9 mouse cellular contexts compared by ENCODE assay signal in the genomic region with DNA sequence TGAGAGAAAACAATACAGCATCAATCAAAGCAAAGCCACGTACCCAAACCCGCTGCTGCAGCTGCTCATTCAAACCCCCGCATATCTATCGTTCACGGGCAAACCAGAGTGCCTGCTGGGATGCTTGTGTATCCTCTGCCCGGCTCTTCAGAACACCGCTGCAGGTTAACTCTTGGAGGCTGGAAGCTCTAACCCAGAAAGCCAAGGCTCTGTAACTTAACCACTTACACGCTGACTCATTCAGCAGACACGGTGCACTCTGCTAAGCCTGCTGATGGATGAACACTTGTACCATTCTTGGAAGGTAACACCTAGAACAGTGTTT. TPM values are rescaled to one million over a fixed set of nuclear protein-coding genes. Genes with fewer than 3 reads are reported as not detected.
DNase-seq lines count a peak whose midpoint lies in the region; ATAC-seq lines count a peak whose summit lies in the region.
"Had no signal": no experiment of that assay in that cellular context is flagged by ENCODE, and none has a peak within 500 bp of the region (broad histone marks: within the 10 kb centered on the region; RNA-seq: fewer than 3 reads in every experiment).

No protein-coding gene starts in this region.

- peak overlapping the region; percentile 21; the same call in 1 of the 2 replicates for H3K9ac ChIP-seq in embryonic facial prominence, embryonic 14.5 days (ENCODE audit: low read depth, low read length)
- peak overlapping the region; percentile 68 for H3K9ac ChIP-seq in neural tube, embryonic 13.5 days

- H3K9me3 ChIP-seq in embryonic facial prominence, embryonic 14.5 days (ENCODE audit: control insufficient read depth, low read length), result no peaks in the 10 kb centered on the region
- no peaks in the 10 kb centered on the region for H3K9me3 ChIP-seq in neural tube, embryonic 13.5 days

- peak; percentile 27 for DNase-seq in left cerebral cortex, adult 11 months (ENCODE audit: low spot score)
- no peak for DNase-seq in left cerebral cortex, postnatal 4 days
- no peak for DNase-seq in embryonic facial prominence, embryonic 14.5 days (ENCODE audit: low spot score)
- peak; percentile 31 to 62 for DNase-seq in layer of hippocampus, adult 18-20 months (ENCODE audit: low spot score in 2 of 2)
- no peak for DNase-seq in B cell, adult 2 months
- no peak for DNase-seq in cerebellum, adult 9-11 months
- DNase-seq: kidney, adult 2 months had no signal

- intact Hi-C loops in left cerebral cortex, postnatal 4 days (cut with DNase I), result loop anchor here (10.0 kb wide), 1 partner anchor 382 kb away; a partner anchor contains a TSS

- no peaks in the 10 kb centered on the region for H3K27me3 ChIP-seq in embryonic facial prominence, embryonic 14.5 days (replicated peaks; ENCODE audit: control insufficient read depth, insufficient read depth, low read length)
- H3K27me3 ChIP-seq in neural tube, embryonic 13.5 days, result no peaks in the 10 kb centered on the region

- WGBS in embryonic facial prominence, embryonic 14.5 days, result 7% methylated on average over 9 of the region's 9 CpGs
- 4% methylated on average over 9 of the region's 9 CpGs for WGBS in neural tube, embryonic 13.5 days

- no peaks in the 10 kb centered on the region for H3K36me3 ChIP-seq in embryonic facial prominence, embryonic 14.5 days (ENCODE audit: control insufficient read depth, insufficient read depth, low read length)
- no peaks in the 10 kb centered on the region for H3K36me3 ChIP-seq in neural tube, embryonic 13.5 days

- H3K4me2 ChIP-seq in embryonic facial prominence, embryonic 14.5 days (ENCODE audit: low read depth, low read length), result peak overlapping the region; percentile 47
- H3K4me2 ChIP-seq in neural tube, embryonic 13.5 days, result peak overlapping the region; percentile 60

- H3K4me1 ChIP-seq in embryonic facial prominence, embryonic 14.5 days (ENCODE audit: control insufficient read depth, insufficient read depth, low read length), result peaks cover 7% of the 10 kb centered on the region; the same call in 1 of the 2 replicates
- peaks cover 13% of the 10 kb centered on the region for H3K4me1 ChIP-seq in neural tube, embryonic 13.5 days (replicated peaks)

- H3K4me3 ChIP-seq in embryonic facial prominence, embryonic 14.5 days (ENCODE audit: low read depth, low read length), result peak overlapping the region; percentile 12
- H3K4me3 ChIP-seq in neural tube, embryonic 13.5 days, result peak overlapping the region; percentile 38

- no peak overlapping the region for H3K27ac ChIP-seq in embryonic facial prominence, embryonic 14.5 days (replicated peaks; ENCODE audit: low read depth, low read length)
- no peak overlapping the region; the same call in 1 of the 2 replicates for H3K27ac ChIP-seq in neural tube, embryonic 13.5 days (replicated peaks)

- no peak for ATAC-seq in embryonic facial prominence, embryonic 14.5 days (ENCODE audit: low read depth)
- ATAC-seq in neural tube, embryonic 13.5 days (ENCODE audit: low read depth), result peak; percentile 80
- ATAC-seq in megakaryocyte progenitor cell, adult 5-6 weeks (replicated peaks; ENCODE audit: poor library complexity), result no peak

RNA-seq across cellular contexts. Expression of a gene that starts 5.1 kb away (rescaled TPM):
- total RNA-seq in left cerebral cortex, postnatal 4 days (2021), result 1 to 10 TPM; 2.1 to 2.9 TPM
- 1.9 and 2.1 TPM in 2 replicates for polyA plus RNA-seq in embryonic facial prominence, embryonic 14.5 days (2014; fragmentation: Nextera tagmentation; extraction: Ambion mirVana)
- total RNA-seq in layer of hippocampus, adult 18-20 months (2021), result 1 to 10 TPM; 8.3 to 8.9 TPM
- 0.77 and 0.93 TPM in 2 replicates for polyA plus RNA-seq in neural tube, embryonic 13.5 days (2015; fragmentation: Nextera tagmentation; extraction: Ambion mirVana)
- 5.2 and 7.4 TPM in 2 replicates for total RNA-seq in megakaryocyte progenitor cell, adult 5-6 weeks (2015)
- total RNA-seq in megakaryocyte progenitor cell, adult 5-6 weeks (2017), result 8.4 and 8.5 TPM in 2 replicates

Comparison
In these comparisons a context has a peak if more than half of its experiments do, and no peak if none do; other contexts are left out.
1. DNase-seq: peak in left cerebral cortex, adult 11 months (single experiment) and layer of hippocampus, adult 18-20 months (2 of 2); none in left cerebral cortex, postnatal 4 days (single experiment), embryonic facial prominence, embryonic 14.5 days (single experiment), B cell, adult 2 months (0 of 2) and cerebellum, adult 9-11 months (single experiment).